Mouse (Mus musculus) testis, postnatal 10 days (tissue): Measurements from ENCODE around the gene Ifit3.
A peak's percentile ranks its signal among the peaks of the same experiment; 100 is the strongest.
"Not testable (repeated sequence)": the region's sequence is repeated elsewhere in the genome, so short reads cannot be mapped to it uniquely, and the experiment has no call there.

Experiments used
- DNase-seq: peaks from one replicate; pipeline ENCODE4 v3.0.0; 2021; ENCODE audit warnings: low spot score

The Ifit3 gene

DNA sequence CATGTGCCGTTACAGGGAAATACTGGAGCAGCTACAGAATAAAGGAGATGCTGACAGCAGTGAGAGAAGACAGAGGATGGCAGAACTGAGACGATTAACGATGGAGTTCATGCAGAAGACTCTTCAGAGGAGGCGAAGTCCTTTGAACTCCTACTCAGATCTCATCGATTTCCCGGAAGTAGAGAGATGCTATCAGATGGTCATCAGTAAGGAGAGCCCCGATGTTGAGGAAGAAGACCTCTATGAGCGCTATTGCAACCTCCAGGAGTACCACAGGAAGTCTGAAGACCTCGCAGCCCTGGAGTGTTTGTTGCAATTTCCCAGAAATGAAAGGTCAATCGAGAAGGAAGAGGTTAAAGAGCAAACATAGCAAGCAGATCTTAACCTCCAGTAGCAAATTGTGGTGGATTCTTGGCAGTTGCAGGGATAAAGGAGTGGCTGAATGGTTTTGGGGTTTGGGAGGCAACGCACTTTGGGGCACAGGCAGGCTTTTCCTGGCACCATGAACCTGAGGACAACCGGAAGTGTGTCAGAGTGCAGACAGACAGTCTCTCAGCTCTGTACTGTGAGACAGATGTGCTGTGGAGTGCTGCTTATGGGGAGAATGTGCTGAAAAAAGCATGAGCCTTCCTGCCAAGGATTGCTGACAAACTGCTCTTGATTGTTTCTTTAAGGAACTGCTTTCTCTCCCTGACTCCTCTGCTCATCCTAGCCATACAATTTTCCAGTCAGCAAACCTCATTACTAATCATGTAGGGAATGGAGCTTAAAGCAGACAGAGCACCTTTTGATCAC lies 4.8 kb downstream of the Ifit3 start:
- DNase-seq, result not testable (repeated sequence)

DNA sequence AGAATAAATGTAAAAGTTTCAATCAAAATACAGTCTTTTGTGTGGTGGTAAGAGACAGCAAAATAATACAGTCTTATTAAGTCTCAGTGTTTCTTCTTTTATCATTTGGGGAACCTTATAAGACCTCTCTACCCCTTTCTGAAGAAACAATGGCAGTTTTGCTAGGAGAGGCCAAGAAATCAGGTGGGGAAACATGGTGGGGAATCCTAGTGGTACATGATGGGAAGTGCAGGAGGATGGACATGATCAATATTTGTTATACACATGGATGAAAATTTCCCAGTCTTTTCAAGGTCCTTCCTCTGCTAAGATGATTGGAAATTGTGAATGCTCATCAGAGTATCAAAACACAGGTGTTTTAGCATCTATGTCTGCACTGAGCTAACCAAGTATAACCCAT lies 5.6 kb downstream of the Ifit3 start:
- no peak for DNase-seq

DNA sequence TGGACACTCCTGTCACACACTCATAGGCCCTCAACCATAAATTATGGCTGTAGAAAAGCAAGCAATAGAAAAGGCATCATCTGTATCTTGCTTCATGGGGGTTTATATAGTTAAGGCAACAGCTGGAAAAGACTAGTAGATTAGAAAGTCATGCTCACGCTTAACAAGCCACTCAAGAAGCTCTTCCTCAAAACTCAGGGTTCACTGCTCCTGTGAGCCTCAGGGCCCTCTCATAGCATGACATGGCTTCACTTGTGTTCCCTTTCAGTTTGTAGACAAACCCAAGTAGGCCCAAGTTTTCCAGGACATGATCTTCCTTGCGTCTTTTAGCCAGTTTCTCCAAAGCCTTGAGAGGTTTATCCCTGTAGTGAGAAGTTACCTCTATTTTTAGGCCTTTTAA lies 10.1 kb downstream of the Ifit3 start:
- DNase-seq, result no peak

DNA sequence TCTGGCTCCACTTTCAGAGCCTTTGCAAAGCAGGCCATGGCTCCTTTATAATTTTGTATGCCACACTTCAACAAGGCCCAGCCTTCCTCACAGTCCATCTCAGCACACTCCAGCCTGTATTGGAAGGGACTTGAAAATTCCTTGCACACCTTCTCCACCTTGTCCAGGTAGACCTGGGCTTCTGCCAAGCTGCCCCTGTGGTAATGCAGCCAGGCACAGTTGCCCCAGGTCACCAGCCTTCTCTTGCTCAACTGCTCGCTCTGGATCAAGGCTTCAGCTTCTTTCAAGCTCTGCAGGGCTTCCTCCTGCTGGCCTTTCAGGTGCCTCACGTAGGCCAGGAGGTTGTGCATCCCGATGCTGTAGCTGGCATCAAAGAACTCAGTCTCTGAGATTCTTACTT lies 11.2 kb downstream of the Ifit3 start:
- not testable (repeated sequence) for DNase-seq

GRCm38 (mm10) chr19:34596811-34597210 lies 13.5 kb downstream of the Ifit3 start:
- no peak for DNase-seq

- peak; percentile 44 for DNase-seq
These were observed 15.0 kb downstream of the Ifit3 start for GRCm38 (mm10) chr19:34598341-34598740.

GRCm38 (mm10) chr19:34599250-34599649 lies 15.9 kb downstream of the Ifit3 start:
- not testable (repeated sequence) for DNase-seq

DNA sequence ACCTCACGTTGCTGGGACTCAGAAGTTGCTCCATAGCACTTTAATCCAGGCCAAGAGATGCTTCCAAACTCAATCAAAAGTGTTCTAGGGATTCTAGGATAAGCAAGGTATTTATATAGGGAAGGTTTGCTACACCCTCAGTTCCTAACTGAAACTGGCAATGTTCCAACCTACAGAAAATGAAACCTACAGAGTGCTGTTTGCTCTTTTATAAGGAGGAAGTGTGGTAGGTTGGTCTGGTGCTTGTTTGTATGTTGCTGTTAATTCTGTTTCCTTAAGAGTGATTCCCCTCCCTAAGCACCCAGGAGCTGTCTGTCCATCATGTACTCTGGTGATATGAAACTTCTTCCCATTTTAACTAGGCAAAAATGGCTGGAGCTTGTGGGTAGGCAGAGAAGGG lies 18.6 kb downstream of the Ifit3 start, which contains the start of gene Ifit1bl1:
TSS of gene Ifit1bl1 (minus strand) at position 69 of the 400 bp plus-strand sequence.
- DNase-seq, result not testable (repeated sequence)

- no peak for DNase-seq
These were observed 22.1 kb downstream of the Ifit3 start for GRCm38 (mm10) chr19:34605472-34605871.

DNA sequence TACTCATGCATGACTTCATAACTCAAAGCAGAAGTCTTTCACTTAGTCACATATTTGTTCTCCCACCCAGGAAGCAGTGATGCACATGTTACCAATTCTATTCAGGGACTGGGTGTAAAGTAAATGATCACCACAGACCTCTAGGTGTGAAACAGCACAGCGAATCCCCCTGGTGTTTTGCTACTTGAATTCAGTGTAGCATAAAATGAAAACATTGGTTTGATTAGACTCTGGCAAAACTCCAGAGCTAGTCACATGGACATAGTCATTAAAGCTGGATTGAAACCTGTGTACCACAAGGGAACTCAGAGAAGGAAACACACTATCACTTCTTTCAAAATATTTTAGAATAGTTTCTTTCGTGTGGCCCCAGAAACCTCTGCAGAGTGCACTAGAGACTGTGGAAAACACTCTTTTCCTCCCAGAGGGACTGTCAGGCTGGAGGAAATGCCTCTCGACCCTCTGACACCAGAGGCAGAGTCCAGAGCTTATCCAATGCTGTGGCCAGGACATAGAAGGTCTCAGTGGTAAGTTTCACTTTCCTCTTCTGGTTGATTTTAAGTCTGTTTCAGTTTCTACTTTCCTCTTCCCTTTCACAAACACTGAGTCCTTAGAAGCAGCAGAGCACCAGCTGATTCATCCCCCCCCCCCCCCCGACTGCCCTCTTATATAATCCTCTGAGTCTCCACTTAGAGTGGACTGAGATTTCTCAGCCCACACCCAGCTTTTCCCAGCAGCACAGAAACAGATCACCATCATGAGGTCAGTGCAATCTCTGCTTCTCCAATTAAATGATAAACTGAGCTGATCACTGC lies 24.1 kb downstream of the Ifit3 start, which contains the start of gene Ifit3b:
TSS of gene Ifit3b (plus strand) at position 734 of the 815 bp plus-strand sequence.
- DNase-seq, result not testable (repeated sequence)

DNA sequence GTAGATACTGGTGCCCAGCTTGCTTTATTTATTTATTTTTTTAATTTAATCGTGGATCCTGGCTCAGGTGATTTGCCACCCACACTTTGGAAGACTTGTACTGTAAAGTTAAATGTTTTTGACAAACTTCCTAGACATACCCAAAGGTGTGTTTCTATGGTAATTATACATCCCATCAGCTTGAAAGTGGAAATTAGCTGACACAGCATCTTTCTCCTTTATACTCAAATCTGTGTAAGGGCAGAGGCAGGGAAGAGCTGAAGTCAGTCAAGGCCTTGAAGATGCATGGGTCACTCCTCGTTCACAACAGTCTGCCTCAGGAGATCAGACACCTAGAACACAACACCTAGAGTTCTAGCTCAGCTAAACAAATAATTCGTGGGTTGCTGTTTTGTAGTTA lies 26.8 kb downstream of the Ifit3 start:
- DNase-seq, result not testable (repeated sequence)

DNA sequence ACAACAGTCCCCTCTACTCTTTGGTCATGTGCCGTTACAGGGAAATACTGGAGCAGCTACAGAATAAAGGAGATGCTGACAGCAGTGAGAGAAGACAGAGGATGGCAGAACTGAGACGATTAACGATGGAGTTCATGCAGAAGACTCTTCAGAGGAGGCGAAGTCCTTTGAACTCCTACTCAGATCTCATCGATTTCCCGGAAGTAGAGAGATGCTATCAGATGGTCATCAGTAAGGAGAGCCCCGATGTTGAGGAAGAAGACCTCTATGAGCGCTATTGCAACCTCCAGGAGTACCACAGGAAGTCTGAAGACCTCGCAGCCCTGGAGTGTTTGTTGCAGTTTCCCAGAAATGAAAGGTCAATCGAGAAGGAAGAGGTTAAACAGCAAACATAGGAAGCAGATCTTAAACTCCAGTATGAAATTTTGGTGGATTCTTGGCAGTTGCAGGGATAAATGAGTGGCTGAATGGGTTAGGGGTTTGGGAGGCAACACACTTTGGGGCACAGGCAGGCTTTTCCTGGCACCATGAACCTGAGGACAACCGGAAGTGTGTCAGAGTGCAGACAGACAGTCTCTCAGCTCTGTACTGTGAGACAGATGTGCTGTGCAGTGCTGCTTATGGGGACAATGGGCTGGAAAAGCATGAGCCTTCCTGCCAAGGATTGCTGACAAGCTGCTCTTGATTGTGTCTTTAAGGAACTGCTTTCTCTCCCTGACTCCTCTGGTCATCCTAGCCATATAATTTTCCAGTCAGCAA lies 29.1 kb downstream of the Ifit3 start:
- not testable (repeated sequence) for DNase-seq

DNA sequence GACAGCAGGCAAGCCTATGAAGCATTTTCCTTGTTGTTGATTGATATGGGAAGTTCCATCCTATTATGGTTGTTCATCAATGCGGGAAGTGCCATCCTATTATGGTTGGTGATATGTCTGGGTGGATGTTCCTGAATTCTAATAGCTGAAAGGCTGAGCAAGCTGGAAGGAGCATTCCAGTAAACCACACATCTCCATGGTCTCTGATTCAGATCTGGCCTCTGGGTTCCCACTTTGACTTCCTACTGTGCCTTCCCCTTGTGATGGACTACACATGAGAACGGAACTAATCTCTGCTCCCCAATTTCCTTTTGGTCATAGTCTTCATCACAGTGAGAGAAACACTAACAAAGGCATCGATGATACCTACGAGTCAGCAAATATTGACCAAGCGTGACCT lies 37.5 kb downstream of the Ifit3 start:
- DNase-seq, result no peak

DNA sequence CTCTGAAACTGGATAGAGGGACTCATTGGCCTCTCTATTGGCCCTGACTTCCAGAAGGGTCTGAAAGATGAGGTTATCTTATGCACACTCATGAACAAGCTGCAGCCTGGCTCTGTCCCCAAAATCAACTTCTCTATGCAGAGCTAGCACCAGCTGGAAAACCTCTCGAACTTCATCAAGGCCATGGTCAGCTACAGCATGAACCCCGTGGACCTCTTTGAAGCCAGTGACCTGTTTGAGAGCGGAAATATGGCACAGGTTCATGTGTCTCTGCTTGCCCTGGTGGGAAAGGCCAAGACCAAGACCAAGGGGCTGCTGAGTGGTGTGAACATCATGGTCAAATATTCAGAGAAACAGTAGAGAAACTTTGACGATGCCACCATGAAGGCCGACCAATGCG lies 40.5 kb downstream of the Ifit3 start:
- no peak for DNase-seq

DNA sequence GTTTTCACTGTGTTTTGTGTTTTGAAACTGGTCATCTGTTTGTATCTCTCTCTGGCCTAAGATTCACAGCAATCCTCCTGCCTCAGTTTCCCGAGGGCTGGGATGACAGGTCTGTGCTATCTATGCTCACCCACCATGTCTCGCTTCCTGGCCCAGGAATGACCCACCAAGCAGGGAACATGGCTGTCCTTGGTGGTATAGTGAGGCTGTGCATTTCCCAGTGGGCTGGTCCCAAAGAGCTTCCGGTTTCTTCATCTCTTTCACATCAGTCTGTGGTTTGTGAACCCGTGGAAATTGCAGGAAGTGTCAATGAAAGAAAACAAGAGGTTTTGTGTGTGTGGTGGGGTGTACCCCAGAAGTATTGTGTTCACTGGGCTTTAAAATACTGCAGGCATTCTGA lies 41.3 kb downstream of the Ifit3 start:
- DNase-seq, result no peak

DNA sequence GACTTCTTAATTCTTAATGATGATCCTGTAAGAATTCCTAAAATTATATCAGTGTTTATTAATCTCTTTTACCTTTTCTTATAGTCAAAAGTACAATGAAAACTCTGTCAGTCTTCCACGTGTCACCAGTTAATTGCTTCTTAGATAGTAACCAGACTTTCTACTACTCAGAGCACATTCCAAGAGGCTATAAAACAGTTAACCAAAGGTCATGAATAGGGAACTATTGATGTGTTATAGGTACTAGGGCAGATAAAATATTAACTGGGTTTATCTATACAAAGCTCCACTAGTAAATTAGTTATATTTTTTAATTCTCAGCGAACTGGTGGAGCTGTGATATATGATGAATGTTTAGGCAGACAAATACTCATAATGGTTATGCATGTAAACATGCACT lies 44.2 kb downstream of the Ifit3 start:
- DNase-seq, result no peak

DNA sequence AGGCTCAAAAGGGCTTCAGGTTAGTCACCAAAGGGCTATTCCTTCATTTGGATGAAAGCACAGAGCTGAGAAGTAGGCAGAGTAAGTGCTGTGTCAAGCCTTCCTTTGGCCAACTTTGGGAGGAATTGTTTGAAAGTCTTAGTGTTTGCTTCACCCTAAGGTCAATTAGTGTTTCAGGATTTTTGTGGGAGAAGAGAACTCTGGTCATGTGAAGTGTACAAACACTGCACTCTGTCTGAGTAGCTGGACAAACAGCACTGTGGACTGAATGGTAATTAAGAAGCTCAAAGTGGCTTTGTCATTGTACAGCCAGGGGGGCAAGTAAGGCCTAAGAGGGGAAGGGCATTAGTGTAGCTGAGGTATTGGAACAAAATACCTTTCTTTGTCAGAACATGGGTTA lies 48.2 kb downstream of the Ifit3 start:
- no peak for DNase-seq

- DNase-seq, result no peak
These were observed 50.2 kb downstream of the Ifit3 start for GRCm38 (mm10) chr19:34633484-34633883.

- peak; percentile 75 for DNase-seq
These were observed 53.7 kb downstream of the Ifit3 start for GRCm38 (mm10) chr19:34636933-34637557.
